Mouse (Mus musculus) MEL-GATA-1-ER (cell line): ENCODE measurements around the gene Prf1.
A peak's percentile ranks its signal among the peaks of the same experiment; 100 is the strongest.

Experiments used
- DNase-seq: peaks from one replicate; pipeline ENCODE4 v3.0.0-alpha.2; 2012; ENCODE audit warnings: low read depth; ENCODE audit errors: extremely low read depth

The Prf1 gene

DNA sequence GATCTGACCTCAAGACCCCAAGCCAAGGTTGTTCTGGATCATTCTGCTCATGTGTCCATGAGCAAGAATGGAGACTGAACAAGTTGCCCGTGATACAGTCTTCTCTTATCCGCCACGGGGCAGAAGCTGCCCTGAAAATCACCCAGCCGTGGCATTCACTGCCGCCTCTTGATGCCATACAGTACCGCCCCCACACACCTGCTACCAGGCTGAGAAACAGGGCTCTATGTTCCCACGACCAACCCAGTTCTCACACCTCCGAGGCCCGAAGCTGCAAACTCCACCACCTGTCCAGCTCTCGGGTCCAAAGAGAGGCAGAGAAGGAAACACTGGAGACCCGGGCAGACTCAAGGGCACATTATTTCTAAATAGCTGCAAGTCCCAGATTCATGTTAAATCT is 40.0 kb downstream of the Prf1 start:
- DNase-seq, result no peak

DNA sequence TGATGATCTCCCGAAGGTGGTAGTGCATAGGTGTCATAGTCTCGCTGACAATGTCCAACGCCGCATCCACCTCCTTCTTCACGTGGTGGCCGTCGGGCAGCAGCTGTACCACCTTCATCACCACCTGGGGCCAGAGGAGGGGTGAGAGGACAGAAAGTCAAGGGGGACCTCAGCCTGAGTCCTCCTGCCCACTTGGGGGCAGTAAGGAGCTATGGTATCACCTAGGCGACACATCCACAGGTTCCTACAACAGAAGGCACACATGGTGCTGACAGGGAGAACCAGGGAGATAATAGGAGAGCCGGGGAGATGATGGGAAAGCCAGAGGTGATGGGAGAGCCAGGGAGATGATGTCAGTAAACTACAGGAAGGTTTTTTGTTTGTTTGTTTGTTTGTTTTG is 41.6 kb downstream of the Prf1 start:
- DNase-seq, result peak; percentile 2

DNA sequence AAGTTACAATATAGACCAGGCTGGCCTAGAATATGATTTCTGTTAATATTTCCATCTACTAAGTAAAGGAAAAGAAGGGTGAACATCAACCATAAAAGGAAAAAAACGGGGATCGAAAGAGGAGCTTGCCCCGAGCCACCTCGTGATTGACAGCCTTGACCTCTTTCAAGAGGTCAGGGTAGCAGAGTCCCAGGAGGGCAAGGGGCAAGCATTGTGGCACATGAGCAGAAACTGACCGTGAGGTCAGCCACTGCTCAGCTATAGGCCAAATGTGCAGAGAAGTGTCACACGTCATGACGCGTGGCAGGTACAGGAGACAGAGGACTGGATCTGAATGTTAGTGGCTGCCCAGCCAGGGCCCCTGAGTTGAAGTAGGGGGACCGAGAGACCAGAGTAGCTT is 42.6 kb downstream of the Prf1 start:
- no peak for DNase-seq

DNA sequence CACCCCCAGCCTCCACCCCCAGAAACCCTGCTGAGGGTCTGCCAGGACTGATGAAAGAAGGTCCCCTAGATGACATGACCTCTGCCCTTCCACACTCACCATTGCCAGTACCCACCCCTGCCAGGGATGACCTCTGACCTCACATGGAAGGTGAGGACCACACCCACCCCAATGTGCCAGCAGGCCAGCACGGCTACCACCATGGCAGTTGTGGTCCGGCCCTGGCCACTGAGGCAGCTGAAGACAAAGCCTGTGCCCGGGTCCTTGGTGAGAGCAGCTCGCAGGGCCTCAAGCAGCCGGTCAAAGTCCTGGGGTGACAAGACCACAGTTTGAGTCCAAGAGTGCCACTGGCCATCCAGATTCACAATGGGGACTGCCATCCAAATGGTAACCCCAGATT is 43.4 kb downstream of the Prf1 start:
- DNase-seq, result no peak

DNA sequence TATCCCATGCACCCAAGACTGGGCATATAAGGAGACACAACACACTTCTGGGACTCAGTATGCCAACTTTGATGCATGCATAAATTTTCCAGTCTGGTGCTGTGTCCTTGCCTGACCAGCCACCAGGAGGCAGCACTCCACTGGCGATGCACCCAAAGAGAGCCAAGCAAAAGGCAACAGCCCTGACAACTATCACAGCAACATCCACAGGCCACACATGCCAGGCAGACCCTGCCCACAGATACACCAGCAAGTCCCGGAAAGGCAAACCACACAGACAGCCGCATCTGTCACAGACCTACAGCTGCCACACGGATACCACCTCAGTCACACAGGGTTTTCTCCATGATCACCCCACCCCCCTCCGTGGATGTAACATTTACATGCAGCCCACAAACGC is 43.9 kb downstream of the Prf1 start:
- DNase-seq, result peak; percentile 13

DNA sequence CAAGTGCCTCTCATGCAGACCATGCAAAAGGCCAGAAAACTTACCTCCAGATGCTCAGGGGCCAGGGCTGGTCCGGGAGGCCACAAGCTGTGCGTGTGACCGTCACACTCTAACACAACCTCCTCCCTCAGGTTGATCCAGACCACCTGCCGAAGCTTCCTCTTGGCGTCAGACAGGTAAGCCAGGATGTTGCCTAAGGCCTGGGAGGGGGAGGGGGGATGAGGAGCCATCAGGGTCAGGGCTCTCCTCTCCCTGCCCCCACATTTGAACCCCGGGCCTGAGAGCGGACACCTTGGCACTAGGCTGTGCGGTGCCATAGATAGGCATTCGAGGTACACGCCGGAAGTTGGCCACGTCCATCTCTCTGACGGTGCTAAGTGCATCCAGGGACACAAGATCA is 45.1 kb downstream of the Prf1 start:
- no peak for DNase-seq

DNA sequence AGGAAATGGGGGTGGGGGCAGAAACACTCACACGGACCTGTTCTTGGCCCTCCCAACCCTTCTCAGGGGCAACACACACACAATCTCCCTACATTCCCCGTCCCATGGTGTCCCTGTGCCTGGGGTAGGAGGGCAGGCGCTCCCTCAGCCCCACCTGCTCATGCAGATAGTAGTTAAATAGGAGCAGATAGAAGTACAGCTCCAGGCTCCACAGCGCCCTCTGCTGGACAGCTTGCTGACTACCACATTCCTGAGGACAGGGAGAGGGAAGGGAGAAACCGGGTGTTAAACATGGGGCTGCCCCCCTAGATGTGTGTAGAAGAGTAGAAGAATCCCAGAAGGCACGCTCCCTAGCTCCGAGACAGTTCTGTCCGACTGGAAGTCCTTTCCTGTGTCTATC is 46.3 kb downstream of the Prf1 start:
- DNase-seq, result peak; percentile 45

DNA sequence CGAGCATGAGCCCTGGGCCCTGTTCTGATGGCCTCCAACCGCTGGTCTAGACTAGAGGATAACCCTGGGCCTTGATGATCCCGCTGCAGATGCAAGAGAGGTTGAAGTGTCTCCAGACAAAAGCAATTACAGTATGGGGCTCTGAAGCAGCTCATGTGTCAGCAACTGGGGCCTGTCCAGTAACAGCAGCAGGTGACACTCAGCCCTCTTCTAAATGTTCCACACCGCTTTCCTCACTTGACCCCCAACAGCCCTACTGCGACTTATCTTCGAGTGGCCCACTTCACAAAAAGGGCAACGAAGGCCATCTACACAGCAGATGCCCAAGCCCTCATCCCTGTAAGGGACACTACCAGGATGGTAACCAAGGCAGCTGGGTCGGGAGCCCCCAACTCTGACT is 47.5 kb downstream of the Prf1 start:
- no peak for DNase-seq

DNA sequence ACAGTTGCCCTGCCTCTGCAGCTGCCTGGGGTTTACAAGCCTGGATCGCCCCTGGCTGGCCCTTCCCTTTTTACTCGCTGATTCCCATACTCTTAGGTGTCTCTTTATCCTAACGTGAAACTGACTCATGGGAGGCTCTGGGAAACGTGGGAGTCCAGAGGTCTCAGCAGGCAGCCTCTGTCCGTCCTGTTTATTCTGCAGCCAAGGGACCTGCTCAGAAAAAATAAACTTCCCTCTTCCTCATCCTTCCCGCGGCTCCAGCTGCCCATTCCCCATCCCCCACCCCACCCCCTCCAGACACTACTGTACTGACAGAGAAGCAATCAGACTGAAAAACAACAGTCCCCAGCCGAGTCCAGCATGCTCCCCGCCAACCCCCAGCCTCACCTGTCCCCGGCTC is 48.7 kb downstream of the Prf1 start:
- no peak for DNase-seq

DNA sequence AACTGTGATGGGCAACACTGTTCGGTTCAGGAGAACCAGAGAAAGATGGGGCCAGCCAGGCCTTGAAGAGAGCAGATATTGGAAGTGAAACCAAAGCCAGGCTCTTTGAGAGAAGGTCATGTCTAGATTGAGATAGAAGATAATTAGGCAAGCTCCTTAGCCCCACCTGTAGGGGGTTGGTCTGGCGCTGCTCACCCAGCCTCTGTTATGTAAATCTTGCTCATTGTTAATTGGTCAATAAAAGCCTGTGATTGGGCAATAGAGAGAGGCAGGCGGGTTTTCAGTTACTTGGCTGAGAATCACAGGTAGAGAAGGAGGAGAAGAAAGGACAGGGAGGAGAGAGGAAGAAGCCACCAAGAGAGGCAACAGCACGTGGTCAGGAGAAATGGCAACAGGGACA is 53.6 kb downstream of the Prf1 start:
- DNase-seq, result no peak
